Mouse (Mus musculus) olfactory bulb, adult 2 months (tissue): ENCODE results near the gene Gpr158.

Source experiments
- CTCF ChIP-seq: fragments of 200-500 bp; IDR thresholded peaks from 2 replicates; pipeline ENCODE4 v1.5.1; 2012; ENCODE audit warnings: low read depth, mild to moderate bottlenecking, low read length, moderate library complexity; ENCODE audit not compliant: insufficient read depth
- POLR2A ChIP-seq: fragments of 200-500 bp; IDR thresholded peaks from 2 replicates; pipeline ENCODE4 v1.6.1; 2012; ENCODE audit warnings: mild to moderate bottlenecking, low read depth, low read length, moderate library complexity; ENCODE audit not compliant: insufficient read depth

GRCm38 (mm10) chr2:21430288-21430687 lies 62.9 kb downstream of the Gpr158 start:
- no peak for TF ChIP-seq CTCF
- no peak for TF ChIP-seq POLR2A
